Mouse (Mus musculus): ENCODE results near the gene Kcnq4.

Gene Kcnq4

DNA sequence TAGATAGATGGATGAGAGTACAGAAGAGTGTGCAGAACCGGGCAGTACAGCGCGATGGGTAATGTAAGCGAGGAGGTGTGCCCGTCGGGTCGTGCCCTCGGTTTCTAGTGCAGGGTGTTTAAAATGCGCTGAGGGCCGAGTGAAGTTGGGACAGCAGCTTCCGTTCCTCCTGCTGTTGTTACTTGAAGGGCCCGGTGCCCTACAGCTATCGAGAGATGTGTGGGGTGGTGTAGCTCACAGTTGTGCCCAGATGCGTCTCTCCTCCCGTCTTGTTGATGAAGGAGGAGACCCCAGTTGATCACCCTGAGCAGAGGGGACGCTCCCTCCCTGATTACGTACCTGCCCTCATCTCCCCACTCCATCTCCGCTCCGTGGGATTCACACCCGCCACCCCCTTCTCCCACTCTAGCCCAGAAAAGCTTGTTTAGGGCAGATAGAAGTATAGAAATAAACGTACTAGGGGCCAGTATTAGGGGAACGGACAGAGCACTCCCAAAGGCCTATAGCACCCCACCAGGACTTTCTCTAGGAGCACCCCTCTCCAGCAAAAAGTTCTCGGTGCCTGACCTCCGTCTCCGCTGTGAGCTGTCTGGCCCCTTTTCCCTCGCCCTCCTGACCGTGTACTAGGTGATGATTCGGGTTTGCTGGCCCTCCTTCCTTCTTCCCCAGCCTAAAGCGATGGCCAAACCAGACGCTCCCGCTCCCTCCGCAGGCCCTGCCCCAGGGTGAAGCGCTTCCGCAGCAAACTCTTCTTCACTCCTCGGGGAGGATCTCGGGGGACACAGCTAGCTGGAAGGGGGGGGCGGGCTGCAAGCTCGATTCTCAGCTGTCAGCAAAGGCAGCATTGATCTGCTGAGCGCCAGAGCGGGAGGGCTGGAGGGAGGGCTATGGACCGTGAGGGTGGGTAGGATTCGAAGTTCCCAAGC, at the start of gene Kcnq4:
Gene Kcnq4 (minus strand): TSS at position 672 of the 926 bp plus-strand sequence.
- DNase-seq: no peak

DNA sequence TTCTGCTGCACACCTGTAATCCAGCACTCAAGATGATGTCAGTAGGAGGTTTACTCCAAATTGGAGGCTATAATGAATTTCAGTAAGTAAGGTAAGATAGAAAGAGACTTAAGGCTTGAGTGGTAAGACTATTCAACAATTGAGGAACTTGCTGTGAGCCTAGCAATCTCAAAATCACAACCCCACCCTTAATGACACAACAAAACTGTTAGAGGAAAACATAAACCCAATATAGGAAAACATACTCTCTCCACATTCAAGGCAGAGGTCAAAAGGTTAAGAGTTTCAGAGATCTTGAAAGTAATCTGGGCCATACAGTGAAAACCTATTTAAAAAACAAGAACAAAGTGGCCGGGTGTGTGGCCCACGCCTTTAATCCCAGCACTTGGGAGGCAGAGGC, 48.3 kb upstream of the Kcnq4 start:
- no peak for DNase-seq

DNA sequence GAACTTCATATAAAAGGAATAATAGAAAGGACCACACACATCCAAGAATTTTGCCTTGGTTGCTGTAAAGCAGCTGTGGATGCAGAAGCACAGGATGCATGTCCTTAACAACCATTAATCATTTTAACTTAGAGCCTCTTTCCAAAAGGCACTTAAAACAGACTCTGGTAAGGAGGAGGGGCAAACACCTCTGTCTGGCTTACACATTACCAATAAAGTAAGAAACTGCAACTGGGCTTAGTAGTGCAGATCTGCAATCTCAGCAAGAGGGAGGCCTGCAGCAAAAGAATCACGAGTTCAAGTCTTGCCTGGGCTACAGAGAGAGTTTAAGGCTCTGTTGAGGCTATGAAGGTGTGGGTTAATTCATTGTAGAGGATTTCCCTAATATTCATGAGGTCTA, 47.2 kb upstream of the Kcnq4 start:
- no peak for DNase-seq

- no peak for DNase-seq
These were observed 44.5 kb upstream of the Kcnq4 start for GRCm38 (mm10) chr4:120792918-120793317.

- DNase-seq: peak; percentile 27 to 50
These were observed 41.6 kb upstream of the Kcnq4 start for GRCm38 (mm10) chr4:120790027-120790426.

DNA sequence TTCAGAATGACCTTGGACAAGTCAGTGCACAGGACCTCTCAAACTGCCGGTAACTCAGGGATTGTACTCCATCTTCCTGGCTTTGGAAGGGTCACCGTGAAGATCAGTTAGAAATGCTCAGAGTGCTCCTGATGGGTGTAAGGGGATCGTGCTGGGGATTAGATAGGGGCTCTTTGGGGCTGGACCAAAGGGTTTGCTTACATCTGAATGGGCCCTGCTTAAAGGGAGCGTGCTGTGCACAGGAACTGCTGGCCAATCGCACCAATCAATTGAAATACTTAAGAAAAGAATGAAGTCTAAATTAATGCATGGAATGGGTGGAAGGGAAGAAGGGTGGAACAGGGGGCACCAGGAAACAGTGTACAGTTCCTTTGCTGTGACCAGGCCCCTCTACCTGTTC, 7.4 kb upstream of the Kcnq4 start:
- no peak for DNase-seq

GRCm38 (mm10) chr4:120755299-120755698, 6.9 kb upstream of the Kcnq4 start:
- peak; percentile 79 to 88 for DNase-seq

GRCm38 (mm10) chr4:120749601-120750000, 1.2 kb upstream of the Kcnq4 start:
- no peak for DNase-seq

GRCm38 (mm10) chr4:120747243-120747792, 1.1 kb downstream of the Kcnq4 start:
- peak; percentile 42 to 54 for DNase-seq

- DNase-seq: peak; percentile 33 to 37
These were observed 1.8 kb downstream of the Kcnq4 start for GRCm38 (mm10) chr4:120746552-120747150.

DNA sequence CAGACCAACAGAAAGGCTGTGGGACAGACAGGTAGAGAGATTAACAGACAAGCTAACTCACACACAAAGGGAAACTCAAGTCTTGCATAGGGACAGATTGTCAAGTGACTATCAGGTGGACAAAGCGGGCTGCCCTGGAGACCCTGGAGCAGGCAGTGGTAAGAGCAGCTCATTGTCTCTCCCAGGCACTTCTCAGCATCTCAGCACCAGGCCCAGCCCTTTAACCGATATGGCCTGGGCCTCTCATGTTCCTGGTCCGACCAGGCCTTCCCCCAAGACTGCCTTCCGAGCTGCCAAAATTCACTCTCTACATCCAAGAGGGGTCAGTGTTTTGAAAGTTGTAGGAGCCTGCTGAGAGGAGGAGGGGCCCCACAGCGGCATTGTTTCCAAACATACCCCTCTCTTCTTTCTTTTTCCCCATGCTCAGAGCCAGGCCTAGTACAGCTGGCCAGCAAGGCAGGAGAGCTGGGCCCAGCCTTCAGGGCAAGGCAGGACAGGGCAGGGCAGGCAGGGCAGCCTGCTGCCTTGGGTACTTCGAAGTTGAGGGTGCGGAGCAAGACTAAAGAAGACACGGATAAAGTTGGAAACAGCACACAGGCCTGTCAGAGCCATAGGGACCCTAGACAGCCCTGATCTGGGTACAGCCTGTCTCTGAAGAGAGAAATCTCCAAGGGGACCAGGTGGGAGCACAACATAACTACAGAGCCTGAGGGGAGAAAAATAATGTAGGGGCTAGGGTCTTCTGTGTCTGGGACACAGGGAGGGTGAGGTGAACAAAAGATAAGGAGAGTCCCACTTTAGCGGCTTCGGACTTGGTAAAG, 2.5 kb downstream of the Kcnq4 start:
- DNase-seq: no peak

GRCm38 (mm10) chr4:120743636-120744035, 4.8 kb downstream of the Kcnq4 start:
- no peak for DNase-seq

DNA sequence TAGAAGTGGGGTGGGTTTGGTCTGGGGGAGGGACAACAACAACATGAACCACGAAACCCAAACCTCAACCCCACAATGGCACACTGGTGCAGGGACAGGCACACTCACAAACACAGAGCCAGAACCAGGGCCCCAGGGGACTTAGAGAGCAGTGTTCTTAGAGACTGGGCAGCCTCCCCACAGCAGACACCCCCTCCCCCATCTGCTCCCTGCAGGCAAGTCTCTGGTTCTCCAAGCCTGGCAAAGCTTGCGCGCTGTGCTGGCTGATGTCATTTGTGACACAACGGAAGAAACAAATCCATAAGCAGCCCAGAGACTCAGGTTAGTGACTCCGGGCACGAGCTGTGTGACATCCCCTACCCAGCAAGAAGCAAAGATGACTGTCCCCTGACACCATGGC, 7.1 kb downstream of the Kcnq4 start:
- no peak for DNase-seq

DNA sequence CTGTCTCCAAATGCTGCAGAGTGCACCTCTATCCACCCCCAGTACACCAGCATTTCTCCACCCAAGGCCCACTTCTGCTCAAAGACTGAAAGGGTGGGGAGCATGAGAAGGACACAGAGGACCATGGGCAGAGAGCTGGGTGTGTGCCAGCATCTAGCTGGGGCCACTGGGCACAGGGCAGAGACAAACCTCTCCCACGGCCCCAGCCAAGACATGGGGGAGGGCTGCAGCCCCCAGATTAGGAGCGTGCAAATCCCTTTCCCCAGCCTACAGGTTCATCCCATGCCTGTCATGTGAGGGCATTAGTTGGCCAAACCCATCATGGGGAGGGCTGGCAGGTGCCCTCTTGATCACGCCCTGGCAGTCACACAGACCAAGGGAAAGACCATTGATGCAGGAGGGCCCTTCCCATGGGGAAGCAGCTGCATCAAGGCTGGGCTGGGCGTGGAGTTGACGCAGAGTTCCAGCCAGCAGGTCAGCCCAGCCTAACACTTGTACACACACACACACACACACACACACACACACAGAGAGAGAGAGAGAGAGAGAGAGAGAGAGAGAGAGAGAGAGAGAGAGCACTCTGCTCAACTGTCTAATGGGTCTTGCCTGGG, 14.3 kb downstream of the Kcnq4 start:
- no peak for DNase-seq

GRCm38 (mm10) chr4:120732737-120733136, 15.7 kb downstream of the Kcnq4 start:
- no peak for DNase-seq

- DNase-seq: peak; percentile 66 to 85
These were observed 17.3 kb downstream of the Kcnq4 start for GRCm38 (mm10) chr4:120731030-120731644.

DNA sequence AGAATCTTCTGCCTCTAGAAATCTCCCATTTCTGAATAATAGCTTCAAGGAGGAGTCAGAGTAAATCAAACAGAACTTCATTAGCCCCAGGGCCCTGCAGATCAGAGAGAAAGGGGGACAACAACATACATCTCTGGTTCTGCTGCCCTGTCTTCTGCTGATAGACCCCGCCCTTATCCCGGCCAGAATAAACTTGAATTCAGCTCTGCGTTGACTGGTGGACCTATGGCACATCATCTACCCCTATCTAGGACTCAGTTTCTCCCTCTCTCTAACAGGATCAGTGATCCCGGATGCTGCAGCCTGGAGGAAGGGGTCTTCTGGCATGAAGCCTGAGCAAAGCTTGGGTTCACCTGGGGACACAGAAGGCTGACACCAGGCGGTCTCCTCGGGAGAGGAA, 17.8 kb downstream of the Kcnq4 start:
- no peak for DNase-seq

DNA sequence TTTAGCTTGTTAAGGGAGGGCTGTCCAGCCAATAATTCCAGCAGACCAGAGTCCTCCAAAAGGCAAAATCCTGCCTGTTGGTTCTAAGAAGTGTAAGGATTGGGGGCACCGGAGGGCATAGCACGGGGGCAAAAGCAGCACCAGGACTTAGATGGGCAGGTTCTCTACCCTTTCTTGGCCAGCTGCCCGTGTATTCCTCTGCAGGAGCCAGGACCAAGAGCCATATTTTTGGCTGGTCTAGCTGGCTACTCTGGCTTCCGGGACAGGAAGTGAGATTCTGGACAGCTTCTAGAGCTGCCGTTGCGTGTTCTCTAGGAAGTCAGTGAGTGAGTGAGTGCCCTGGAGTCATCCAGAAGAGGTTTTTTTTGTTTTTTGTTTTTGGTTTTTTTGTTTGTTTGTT, 18.3 kb downstream of the Kcnq4 start:
- peak; percentile 69 to 82 for DNase-seq

- DNase-seq: no peak
These were observed 19.0 kb downstream of the Kcnq4 start for GRCm38 (mm10) chr4:120729441-120729840.

DNA sequence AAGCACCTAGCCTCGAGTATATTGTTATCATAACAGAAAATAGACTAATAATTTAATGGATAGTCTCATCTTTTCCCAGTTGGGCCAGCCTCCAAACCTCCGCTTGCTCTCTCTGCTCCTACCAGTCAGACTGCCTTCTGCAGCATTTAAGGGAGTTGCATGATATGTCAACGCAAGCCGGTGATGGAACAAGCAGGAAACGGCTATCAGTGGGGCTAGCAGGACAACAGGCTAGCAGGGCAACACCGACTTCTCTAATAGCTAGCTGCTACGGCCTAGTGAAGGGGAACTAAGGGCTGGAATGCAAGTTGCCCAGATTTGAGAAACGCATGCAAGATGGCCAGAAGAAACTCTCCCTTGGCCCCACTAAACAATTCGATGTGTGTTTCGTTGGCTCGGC, 20.6 kb downstream of the Kcnq4 start:
- no peak for DNase-seq

GRCm38 (mm10) chr4:120726174-120726573, 22.2 kb downstream of the Kcnq4 start:
- DNase-seq: no peak

DNA sequence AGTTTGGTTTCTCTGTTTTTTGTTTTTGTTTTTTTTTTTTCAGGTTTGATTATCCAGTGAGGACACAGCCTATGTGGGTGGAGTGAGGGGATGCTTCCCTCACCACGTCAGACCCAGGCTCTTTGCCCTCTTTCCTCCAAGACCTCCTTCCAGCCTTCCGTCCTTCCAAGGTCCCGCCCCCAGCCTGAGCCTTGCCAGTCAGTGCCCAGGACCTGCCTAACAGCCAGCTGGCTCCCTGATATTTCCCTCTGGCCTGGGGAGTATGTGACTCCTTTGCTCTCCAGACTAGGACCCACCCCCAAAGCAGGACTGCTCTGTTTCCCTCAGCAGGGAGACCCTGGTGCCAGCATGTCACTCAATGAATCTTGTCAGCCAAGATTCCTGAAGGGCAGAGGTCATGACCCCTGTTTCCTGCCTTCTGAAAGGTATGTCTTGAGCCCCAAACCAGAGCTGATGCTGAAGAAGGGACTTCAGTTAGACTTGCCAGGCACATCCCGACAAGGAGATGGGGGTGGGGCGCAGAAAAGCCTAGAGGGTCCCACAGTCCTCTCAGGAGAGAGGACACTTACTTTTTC, 22.8 kb downstream of the Kcnq4 start:
- DNase-seq: no peak

Data from cerebellum, postnatal 25 days (tissue).